Mouse (Mus musculus): ENCODE measurements around the gene Asgr1.
"Not testable (repeated sequence)": the region's sequence is repeated elsewhere in the genome, so short reads cannot be mapped to it uniquely, and the experiment has no call there.

Asgr1 gene

GRCm38 (mm10) chr11:70070057-70070456 lies 16.2 kb downstream of the Asgr1 start:
- DNase-seq: no peak

- not testable (repeated sequence) for DNase-seq
Measured at GRCm38 (mm10) chr11:70070603-70071002, 16.7 kb downstream of the Asgr1 start.

- peak; percentile 92 for DNase-seq
Measured at GRCm38 (mm10) chr11:70074379-70075071, 20.6 kb downstream of the Asgr1 start.

GRCm38 (mm10) chr11:70075581-70075980 lies 21.7 kb downstream of the Asgr1 start:
- DNase-seq: peak; percentile 16

- DNase-seq: no peak
Measured at GRCm38 (mm10) chr11:70077441-70077840, 23.6 kb downstream of the Asgr1 start.

- no peak for DNase-seq
Measured at GRCm38 (mm10) chr11:70079175-70079574, 25.3 kb downstream of the Asgr1 start.

GRCm38 (mm10) chr11:70079928-70080327 lies 26.0 kb downstream of the Asgr1 start:
- peak; percentile 74 for DNase-seq

GRCm38 (mm10) chr11:70080803-70081590 lies 27.1 kb downstream of the Asgr1 start:
- no peak for DNase-seq

- peak; percentile 44 for DNase-seq
Measured at GRCm38 (mm10) chr11:70084563-70084962, 30.7 kb downstream of the Asgr1 start.

- DNase-seq: peak; percentile 68
Measured at GRCm38 (mm10) chr11:70091986-70092783, 38.3 kb downstream of the Asgr1 start, which contains the start of gene Asgr2. Asgr2 (plus strand) TSS chr11:70092644.

- DNase-seq: no peak
Measured at GRCm38 (mm10) chr11:70097396-70097795, 43.5 kb downstream of the Asgr1 start.

- no peak for DNase-seq
Measured at GRCm38 (mm10) chr11:70099102-70099501, 45.2 kb downstream of the Asgr1 start.

- DNase-seq: no peak
Measured at GRCm38 (mm10) chr11:70099809-70100208, 45.9 kb downstream of the Asgr1 start.

- no peak for DNase-seq
Measured at GRCm38 (mm10) chr11:70103701-70104315, 49.9 kb downstream of the Asgr1 start.

- no peak for DNase-seq
Measured at GRCm38 (mm10) chr11:70107085-70107484, 53.2 kb downstream of the Asgr1 start.

Data from lung, postnatal 36 days (tissue).